Mouse (Mus musculus) kidney, postnatal 10 days (tissue): ENCODE data around the gene Nos1.
"Not testable (repeated sequence)": the region's sequence is repeated elsewhere in the genome, so short reads cannot be mapped to it uniquely, and the experiment has no call there.

ENCODE experiments used
- DNase-seq: peaks from one replicate; pipeline ENCODE4 v3.0.0; 2021; ENCODE audit warnings: mixed read lengths

Nos1 gene

GRCm38 (mm10) chr5:117840988-117841387, 60.2 kb downstream of the Nos1 start:
- no peak for DNase-seq

DNA sequence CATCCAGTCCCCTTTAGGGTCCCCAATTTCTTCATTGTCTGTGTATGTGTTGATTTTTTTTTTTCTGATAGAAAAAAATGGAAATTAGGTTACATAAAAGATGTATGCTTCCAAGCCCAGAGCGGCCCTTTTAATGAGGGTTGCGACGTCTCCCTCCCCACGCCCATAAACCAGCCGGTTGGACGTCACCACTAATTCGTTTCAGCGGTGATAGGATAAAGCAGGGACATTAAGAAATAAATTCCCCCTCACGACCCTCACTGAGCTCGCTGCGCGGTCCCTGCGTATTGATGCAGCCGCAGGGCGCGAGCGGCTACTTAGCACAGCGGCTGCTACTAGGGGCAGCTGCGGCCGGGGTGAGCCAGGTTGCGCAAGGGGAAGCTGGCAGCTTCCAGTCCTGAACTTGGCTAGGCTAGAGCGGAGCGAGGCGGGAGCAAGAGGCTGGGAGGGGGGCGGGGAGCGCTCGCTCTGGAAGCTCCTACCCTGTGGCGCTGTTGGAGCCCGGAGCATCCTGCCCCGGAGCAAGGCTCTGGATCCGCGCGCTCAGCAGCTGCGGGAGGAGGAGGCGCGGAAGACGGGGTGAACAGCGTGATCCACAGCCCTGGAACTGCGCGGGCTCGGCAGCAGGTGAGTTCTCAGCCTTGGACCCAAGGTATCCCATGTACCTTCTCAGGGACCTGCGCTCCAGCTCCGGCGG, 61.0 kb downstream of the Nos1 start:
- peak; percentile 28 for DNase-seq

- DNase-seq, result no peak
These were observed 61.9 kb downstream of the Nos1 start for GRCm38 (mm10) chr5:117842699-117843098.

GRCm38 (mm10) chr5:117844611-117845010, 63.8 kb downstream of the Nos1 start:
- DNase-seq, result peak; percentile 44

- DNase-seq, result no peak
These were observed 69.6 kb downstream of the Nos1 start for GRCm38 (mm10) chr5:117850474-117850873.

- DNase-seq, result no peak
These were observed 72.9 kb downstream of the Nos1 start for GRCm38 (mm10) chr5:117853741-117854140.

DNA sequence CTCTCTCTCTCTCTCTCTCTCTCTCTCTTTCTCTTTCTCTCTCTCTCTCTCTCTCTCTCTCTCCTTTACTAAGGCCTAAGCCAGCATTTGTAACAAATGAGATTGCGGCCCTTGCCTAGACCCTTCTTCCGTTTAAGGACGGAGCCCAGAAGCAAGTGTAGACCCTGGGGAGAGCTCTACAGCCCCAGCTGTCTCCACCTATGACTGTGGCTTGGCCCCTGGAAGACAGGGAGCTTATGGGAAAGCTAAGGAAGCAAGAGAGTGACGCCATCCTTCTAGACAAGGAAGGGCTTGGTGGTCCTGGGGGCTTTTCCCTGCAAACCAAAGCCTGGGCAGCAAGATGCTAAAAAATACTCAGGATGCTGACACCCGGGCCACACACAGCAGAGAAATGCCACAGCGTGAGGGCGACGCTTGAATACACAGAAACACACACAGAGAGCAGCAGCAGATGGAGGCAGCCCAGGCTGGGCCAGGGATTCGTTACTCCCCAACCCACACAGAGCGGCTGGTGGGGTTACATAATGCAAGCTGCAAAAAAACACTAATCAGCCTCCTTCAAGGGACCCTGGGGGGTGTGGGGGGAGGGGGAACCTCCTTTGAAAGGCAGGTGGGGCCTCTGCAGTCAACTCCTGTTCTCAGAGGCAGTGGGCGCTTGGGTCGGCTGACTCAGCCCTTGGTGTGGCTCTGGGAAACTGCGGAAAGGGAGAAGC, 83.9 kb downstream of the Nos1 start:
- no peak for DNase-seq

DNA sequence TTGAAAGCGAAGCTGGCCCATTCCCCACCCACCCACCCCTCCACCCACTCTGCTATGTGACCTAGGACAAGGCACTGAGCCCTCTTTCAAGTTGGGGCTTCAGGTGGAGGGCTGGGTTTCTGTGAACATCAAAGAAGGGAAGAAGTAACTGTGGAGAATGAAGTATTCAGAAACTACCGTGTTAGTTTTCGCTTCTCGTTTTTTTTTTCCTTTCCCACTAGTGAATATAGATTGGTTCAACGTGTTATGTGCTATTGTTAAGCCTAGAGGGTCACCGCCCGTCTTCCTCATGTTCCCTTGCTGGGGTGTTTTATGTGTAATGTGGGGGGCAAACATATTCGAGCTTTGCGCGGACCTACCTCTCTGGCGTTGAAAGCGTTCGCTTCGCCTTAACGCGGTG, 85.0 kb downstream of the Nos1 start:
- DNase-seq, result no peak

DNA sequence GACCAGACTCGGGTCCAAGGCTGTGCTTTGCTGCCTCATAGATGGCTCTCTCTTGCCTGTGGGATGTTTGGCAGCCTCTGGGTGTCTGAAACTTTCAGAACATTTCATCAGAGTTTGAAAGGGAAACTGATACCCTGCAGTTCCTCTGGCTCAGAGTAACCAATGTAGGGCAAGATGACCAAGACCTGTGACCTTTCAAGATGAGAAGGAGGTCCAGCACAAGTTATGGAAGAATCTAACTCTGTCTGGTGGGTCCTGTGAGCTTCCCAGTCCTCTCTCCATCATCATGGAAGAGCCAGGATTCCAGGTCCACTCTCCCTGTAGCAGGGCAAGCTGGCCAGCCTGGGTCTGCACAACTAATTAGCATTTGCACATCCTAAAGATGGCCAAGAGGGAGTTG, 90.8 kb downstream of the Nos1 start:
- DNase-seq, result no peak

GRCm38 (mm10) chr5:117873807-117874206, 93.0 kb downstream of the Nos1 start:
- DNase-seq, result no peak

- no peak for DNase-seq
These were observed 93.4 kb downstream of the Nos1 start for GRCm38 (mm10) chr5:117874236-117874635.

DNA sequence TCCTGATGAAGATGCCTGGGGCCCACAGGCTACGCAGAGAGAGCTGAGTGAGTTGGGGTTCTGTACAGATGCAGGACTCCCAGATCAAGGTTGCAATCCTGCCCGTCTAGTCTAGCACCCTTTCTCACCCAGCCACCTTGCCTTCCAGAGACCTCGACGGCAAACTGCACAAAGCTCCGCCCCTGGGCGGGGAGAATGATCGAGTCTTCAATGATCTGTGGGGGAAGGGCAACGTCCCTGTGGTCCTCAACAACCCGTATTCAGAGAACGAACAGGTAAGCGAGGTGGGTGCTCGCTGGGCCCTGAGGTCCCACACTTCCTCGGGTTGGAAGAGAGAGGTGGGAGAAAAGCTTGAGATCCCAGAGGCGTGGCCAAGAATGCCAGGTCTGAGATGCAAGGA, 98.3 kb downstream of the Nos1 start:
- no peak for DNase-seq

- DNase-seq, result no peak
These were observed 100.2 kb downstream of the Nos1 start for GRCm38 (mm10) chr5:117880916-117881555.

GRCm38 (mm10) chr5:117882411-117882810, 101.6 kb downstream of the Nos1 start:
- not testable (repeated sequence) for DNase-seq

- DNase-seq, result no peak
These were observed 104.2 kb downstream of the Nos1 start for GRCm38 (mm10) chr5:117884991-117885390.

GRCm38 (mm10) chr5:117888126-117888525, 107.3 kb downstream of the Nos1 start:
- no peak for DNase-seq

- no peak for DNase-seq
These were observed 108.1 kb downstream of the Nos1 start for GRCm38 (mm10) chr5:117888946-117889345.

GRCm38 (mm10) chr5:117889571-117889970, 108.7 kb downstream of the Nos1 start:
- DNase-seq, result peak; percentile 43

DNA sequence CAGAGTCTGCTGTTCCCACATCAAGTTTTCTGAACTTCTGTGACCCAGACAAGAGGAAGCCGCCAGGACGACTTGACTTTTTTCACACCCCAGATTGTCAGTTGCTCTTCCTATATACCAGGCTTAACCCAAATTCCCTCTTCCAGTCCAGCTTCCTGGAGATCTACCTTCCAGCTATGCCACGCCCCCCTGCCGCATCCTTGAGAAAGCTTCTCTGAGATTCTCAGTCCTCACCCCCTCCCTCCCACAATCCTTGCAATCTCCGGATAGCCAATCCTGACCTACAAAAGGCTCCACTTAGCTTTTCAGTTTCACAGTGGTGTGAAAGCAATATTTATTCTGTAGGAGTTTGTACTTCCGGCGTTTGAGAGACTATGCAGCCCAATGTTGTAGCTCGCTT, 110.0 kb downstream of the Nos1 start:
- no peak for DNase-seq

DNA sequence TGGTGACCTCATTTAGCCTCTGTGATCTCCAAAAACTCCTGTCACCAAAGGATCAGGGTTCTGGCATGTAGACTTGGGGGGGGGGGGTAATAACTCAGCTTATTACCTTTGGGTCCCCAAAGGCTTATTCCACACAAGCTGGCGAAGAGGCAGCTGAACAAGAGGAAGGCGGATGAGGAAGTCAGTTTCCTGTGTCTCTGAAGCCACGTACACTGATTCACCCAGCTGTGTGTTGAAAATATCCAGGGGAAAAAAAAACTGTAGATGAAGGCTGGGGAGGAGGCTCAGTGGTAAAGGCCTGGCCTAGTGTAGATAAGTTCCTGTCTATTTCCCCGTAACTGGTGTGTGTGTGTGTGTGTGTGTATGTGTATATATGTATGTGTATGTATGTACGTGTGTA, 110.7 kb downstream of the Nos1 start:
- no peak for DNase-seq

GRCm38 (mm10) chr5:117894050-117894449, 113.2 kb downstream of the Nos1 start:
- no peak for DNase-seq

DNA sequence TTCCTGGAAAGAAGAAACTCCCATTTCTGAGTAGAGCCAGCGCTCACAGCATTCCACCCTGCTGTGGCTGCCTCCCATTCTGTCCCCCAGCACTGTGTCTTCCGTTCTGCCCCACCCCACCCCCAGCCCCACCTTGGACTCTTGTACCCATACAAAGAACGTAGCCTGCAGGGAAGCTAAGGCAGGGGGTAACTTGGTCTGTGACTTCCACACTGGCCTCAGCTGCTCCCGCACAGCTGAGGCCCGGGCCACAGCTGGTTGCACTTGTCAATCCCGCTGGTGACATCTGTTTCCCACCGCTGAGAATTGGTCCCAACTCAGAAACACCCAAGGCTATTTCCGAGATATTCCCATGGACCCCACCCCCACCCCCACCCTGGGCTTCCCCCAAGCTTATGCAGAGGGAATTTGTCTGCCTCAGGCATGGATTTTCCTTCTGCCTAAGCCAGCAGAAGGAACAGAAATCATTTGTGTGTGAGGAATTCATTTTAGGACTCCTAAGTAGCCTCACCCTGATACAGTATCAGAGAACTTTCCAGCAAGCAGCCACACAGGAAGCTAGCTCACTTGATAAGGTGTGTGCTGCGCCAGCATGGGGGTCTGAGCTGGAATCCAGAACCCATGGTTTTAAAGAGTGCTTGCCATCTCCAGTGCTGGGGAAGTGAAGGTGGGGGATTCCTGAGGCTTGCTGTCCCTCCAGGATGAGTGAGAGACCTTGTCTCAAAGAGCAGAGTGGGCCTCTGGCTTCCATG, 117.4 kb downstream of the Nos1 start:
- DNase-seq, result no peak

DNA sequence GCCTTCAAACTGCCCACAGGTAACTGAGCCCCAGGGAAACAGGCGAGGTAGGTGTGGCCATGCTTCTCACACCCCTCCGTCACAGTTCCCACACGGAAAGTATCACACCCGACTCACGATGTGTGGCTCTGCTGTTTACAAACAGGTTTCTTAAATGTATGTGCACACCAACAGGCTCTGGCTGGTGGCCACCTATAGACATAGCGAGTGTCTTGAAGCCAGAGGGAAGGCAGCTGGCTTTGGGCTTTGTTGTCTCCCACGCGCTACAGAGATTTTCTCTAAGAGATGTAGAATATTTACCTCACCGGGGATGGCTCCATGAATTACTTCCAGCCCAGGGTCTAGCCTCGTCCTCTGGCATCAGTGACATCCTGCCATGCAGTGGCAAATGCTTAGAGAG, 118.5 kb downstream of the Nos1 start:
- DNase-seq, result no peak
